Mouse (Mus musculus) frontal cortex, postnatal 25 days (tissue): ENCODE data around the gene Crygs.

Experiments
- DNase-seq, 2 experiments: peaks; one replicate each; pipeline ENCODE4 v3.0.0; 2022; ENCODE audit warnings: low spot score in 2 of 2

The Crygs gene

DNA sequence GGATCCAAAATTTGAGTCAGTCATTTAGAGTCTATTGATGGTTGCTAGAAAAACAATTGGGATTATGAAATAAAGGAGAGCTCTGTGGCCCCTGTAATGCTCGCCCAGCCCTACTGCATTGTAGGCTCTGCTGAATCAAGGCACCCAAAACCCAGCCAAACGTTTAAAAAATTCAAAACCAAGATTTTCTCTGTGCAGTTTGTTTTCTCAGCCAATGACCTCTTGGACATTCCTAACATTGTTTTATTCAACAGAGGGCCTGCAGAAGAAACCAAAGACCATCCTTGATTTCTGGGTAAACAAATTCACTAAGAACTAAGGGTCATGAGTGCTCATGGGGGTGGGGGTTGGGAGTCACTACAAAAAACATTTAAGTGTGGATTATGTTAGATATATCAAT, at the start of gene Crygs:
Gene Crygs, minus strand, starts transcription at position 101 of the 400 bp plus-strand sequence.
- no peak for DNase-seq

DNA sequence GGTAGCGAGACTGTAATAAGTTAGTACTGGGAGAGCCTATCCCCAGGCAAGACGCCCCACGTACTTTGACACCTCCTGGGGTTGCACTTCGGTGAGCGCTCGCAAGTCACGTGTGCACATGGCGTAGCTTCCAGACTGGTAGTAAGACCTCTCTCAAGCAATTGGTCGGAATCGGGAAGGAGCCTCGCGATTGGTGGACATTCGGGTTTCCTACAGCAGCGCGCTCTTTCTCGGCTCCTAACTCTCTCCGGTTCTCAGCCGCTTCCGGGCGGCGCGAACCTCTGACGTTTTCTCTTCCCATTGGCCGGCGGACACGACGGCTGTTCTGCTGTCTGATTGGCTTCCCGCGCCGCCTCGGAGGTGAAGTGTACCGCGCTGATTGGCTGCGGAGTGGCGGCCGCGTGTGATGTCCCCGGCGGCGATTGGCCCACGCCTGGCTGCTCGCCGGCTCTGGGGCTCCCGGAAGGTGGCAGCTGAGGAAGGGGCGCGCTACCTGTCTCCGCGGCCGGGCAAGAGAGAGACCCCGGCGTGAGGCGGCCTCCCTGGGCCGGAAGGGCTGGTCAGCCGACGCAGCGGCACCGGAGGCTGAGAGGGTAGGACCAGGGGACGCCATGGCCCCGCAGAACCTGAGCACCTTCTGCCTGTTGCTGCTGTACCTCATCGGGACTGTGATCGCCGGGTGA, 46.2 kb upstream of the Crygs start, which contains the start of the genes Tbccd1 and Dnajb11:
Gene Tbccd1, minus strand, starts transcription at position 239 of the 683 bp plus-strand sequence.
Gene Dnajb11, plus strand, starts transcription at position 415 of the 683 bp plus-strand sequence.
- peak; percentile 98 to 99 for DNase-seq

DNA sequence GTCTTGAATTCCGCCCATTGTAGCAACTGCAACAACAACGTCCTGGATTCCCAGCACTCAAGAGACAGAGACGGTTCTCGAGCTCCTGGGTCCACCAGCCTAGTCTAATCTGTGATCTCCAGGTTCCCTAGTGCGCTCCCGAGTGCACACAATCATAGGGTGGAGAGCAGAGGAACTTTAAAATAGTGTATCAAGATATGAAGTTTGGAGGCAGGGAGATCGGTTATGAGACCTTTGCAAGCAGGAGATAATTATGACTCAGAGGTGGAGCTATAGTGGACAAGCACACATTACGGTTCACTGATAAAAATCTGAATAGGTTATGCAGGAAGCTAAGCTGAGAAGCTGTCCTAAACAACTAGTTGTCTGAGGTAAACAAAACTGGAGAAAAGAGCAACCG, 45.4 kb upstream of the Crygs start:
- no peak for DNase-seq

DNA sequence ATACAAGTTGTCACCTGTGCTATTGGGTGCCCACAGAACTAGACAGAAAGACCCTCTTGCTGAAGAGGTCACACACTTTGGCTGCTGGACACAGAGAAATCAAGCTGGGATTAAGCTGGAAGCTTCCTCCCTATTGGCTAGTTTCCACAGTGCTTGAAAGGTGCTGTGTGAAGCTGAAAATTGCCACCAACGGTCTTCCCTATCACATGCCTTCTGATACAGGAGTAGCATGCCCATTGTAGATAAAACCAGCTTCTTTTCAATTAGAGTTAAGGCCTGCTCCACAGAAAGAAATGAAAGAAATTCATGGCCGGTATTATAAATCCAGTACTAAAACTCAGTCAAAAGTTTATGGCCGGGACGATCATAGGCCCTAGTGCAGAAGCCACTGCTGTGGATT, 41.3 kb upstream of the Crygs start:
- DNase-seq: no peak

DNA sequence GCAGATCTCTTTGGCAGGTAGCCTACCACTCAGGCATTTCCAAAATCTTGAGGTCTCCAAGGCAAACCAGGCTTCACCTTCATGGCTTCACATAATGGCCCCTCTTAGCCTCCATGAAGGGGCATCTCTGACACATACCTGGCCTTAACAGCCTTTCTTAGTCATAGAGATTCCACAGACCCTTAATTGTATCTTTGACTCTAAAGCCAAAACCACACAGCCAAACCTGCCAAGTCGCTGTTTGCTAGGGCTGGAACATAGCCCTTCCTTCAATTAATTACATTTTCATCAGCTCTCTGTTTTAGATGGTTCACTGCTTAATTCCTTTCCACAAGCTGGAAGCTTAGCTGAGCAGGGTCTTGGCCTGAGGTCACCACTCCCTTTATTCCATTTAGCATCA, 37.0 kb upstream of the Crygs start:
- no peak for DNase-seq

DNA sequence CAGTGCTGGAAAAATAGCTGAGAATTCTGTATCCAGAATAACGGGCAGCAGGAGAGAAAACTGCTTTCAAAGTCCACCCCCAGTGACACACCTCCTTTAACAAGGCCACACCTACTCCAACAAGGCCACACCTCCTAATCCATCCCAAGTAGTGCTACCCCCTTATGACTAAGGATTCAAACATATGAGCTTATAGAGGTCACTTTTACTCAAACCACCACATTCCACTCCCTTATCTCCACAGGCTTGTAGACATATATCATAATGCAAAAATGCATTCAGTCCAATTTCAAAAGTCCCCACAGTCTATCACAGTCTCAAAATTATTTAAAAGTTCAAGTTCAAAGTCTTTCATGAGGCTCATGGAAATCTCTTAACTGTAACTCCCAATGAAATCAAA, 36.3 kb upstream of the Crygs start:
- no peak for DNase-seq

DNA sequence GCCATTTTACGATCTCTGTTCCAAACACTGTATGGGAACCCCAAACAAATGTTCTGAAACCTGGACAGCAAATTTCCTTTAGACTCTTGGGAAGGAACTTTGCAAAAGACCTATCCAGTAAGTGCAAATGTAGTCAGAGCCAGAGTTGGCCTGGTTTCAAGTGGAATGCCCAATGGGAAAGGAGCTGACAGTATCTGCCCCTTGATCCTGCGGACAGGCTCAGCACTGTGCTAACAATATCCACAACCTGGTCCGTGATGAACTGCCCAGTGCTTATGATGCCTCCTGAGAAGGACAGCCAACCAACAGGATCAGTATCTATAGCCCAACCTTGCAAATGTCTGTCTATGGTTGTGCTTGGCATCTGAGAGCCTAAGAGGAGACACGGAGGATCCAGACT, 34.1 kb upstream of the Crygs start:
- no peak for DNase-seq

DNA sequence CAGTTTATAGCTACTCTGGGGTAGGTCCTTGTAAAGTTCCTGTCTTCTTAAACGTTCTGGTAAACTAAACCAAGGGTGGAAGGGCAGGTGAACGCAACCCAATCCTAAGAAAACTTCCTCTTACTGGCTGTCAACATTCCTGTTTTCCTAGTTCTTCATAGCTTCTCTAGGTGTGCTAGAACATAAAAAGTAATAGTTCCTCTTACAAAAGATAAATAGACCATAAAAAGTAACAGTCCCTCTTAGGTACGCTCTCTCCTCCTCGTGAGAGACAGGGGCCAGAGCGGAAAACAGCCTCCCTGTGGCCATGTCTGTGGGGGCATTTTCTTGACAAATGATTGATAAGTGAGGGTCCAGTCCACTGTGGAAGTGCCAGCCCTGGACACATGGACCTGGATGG, 33.5 kb upstream of the Crygs start:
- no peak for DNase-seq

DNA sequence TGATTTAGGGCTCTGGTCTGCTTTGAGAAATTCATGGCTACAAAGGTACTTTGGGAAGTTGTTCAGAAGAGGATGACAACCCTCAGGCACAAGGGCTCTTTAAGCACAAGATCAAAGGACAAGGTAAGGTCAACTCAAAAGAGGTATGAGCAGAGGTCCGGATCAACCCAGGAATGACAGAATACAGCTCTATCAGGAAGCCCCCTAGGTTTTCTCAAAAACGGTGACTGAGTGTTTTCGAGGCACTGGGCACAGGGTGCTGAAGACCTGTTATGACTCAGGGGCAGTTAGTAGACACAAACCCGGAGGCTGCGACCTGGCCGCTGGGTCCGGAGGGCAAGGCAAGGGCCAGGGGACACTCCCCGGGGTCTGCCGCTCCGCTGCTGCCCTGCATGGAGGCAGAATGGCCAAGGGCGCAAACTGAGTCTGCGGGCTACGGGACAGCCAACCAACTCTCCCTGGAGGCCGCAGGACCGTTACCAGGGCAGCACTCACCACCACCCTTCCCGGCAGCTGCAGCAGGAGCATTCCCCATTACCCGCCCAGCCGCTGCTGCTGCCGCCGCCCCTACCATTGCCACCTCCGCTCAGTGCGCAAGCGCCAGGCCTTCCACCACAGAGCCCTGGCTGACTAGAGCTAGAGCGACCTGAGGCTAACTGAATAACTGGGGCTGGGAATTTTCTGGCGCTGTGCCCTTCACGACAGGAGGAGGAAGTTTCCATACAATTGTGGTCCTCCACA, 32.9 kb upstream of the Crygs start:
- DNase-seq: peak; percentile 53 to 66

DNA sequence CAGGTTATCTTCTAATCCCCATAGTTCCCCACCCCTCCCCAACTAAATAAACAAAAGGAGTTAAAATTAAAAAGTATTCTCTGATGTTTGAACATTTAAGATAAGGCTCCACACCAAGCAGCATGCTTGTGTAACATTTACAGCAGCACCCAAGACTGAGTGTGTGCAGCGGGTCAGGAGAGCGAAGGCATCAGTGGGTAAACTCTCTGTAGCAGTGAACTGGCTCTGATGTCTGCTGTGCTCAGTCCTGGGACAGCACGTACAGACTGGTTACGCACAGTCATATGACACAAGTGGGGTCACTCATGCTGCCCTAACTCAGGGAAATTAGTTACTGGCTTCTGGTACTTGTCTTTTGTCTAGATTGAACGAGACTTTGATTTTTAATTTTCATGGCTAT, 31.5 kb upstream of the Crygs start:
- DNase-seq: no peak

DNA sequence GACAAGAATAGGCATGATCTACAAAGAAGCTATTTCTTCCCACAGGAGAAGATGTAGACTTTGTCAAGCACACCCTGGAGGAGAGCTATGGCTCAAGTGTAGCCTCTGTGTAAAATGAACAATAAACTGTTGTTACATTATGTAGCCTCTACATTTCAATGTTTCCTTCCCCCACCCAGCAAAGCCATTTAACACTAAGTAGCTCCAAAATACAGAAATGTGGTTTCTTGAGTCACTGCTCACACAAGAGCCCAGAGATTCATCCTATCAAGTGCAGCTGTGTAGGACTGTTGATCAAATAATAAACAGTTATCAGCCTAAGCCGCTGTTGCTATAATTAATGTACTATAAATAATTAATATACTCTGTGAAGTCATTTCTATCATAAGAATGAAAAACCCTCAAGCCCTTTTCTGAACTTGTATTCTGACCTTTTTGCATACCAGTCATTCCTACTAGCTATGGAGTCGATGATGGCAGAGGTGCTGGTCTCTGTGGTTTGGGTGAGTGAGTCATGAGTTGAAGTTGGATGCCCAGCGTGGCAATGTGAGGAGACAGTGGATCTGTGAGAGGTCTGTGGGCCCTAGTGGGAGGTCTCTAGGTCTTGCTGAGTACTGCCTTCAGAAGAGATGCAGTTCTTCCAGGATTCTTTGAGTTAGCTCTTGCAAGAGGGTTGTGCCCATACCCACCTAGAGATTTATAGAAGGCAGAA, 27.9 kb upstream of the Crygs start:
- DNase-seq: no peak

DNA sequence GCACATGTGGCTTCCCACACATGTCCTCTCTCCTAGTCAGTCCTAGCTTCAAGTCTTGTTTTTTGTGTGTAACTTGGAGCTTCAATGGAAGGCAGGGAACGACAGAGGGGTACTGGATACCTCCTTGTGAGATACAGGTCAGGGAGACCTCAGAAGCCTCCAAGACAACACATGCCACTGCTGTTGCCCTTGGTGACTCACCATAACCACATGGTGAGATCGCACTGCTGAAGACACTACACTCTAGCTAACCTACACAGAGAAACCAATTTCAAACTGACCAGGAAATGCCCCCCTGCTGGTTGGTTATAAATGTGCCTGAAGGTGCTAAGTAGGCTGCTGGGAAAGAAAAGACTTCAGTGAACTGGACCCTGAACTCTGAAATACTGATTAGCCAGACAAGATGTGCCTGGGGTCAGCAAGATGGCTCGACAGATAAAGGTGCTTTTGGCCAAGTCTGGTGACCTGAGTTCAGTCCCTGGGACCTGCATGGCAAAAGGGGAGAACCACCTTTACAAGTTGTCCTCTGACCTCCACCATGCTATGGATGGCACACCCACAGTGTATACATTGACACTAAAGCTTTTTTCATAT, 21.7 kb upstream of the Crygs start:
- no peak for DNase-seq

DNA sequence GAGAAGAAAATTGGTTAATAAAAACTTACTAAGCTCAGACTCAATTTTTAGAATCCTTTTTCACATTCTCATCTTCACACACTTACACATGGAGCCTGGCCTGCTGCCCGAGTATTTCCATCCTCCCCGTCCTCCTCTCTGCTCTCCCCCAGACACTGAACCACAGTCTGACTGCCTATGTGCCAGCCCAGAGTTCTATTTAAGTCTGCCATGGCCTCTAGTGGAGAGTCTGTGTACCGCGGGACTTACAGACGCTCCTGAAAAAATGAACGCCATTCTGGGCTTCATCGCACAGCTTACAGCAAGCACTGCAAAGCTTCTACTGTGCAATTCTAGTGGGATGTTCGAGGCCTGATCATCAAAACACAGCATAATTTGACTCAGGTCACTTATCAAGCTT, 9.4 kb upstream of the Crygs start:
- peak; percentile 10 to 37 for DNase-seq

DNA sequence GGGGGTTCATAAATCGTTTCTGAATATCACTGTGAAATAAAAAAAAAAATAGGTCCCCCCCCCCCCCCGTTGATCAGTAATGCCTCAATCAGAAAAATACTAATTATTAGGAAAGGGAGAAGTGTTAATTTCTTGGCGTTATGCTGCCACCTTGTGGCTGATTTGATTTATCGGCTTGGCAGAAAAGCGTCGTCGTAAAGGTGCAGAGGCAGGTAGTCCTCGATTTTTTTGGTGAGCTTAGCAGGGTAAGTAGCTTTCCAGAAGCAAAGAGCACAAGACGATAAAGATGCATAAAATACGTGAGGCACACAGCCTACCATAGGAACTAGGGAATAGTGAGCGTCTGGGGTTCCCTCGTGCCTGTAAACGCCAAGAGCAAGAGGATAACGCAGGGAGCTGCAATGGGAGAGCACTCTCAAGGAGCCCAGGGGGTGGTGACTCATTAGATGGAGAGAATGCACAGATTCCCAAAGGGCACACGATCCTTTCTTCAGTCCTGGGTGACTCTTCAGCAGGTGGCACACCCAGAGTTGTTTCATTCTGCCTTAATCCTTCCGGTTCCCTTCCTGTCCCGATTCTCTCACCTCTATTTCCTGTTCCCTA, 3.8 kb downstream of the Crygs start:
- peak; percentile 34 to 44 for DNase-seq

DNA sequence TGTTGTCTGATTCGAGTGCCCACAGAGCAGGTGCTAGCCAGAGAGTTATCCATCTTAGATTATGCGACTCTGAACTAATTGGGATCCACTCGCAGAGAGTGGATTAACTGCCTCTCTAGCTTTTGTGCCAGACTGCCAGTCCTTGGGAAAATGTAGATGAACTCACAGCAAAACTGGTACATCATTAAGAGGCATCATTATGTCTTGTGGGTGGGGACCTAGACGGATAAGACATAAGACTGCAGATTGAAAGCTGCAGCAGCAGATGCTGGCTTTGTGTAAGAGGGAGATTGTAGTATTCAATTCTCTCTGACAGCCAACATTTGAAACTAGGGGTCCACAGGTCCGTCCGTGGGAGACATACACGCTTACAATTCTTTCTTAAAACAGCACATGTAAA, 8.6 kb downstream of the Crygs start:
- no peak for DNase-seq

DNA sequence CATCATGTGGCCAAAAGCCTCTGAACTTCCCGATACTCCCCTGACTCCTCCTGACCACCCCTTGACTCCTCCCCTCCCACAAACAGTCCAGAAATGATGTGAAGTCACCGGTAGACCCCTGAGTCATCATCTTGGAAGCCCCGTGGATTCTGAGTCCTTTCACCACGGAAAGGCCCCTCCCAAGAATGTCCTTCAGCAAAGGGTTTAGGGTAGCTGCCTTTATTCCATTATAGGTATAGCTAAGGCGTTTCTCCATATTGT, 10.6 kb downstream of the Crygs start:
- no peak for DNase-seq

DNA sequence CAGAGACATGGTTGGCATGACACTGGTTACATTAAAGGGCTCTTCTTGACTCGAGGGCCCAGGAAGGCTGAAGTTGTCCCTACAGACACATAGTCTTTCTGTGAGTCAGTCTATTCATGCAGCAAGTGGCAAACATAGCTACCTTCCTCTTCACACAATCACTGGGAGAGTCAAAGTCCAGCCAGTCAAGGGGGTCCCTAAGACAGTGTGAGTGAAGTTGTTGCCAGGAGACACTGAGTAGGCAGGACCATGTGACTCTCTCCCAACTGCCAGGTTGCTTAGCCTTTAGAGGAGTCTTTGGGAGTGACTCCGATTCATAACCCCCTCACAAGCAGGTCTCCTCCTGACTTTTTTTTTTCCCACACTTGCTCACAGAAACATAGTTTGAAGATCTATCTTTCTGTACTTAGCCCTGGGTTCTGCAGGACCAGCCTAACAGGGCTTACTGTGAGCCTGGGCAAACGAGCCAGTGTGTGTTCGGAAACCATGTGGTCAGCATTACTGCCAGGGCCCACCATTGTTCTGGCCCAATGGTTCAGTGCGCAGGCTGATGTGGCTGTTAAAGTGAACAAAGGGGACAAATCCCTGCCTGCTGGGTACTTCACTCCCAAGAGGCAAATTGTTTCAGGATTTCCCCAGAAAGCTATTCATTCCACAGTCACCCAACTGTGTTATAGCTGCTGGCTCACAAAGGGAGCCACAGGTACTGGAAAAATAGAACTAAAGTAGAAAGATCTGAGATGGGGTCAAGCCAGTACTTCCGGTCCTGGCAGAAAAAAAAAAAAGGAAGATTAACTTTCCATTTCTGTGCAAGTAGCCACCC, 11.1 kb downstream of the Crygs start:
- no peak for DNase-seq

DNA sequence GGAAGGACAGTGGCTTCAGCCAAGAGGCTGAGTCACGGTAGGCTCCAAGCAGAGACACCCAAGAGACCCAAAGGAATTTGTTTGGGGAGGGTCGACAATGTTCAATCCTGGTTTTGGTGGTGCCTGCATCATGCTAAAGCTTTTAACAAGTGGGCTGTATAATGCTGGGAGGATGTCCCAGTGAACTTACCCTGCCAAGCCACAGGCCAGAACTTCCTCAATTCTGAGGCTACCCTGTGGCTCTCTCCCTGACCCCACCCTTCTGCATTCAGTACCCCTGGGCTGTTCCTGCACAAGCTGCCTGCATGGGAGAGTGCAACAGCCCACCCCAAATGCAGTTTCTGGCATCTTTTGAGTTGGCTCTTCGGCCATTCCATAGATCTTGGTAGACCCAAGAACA, 12.9 kb downstream of the Crygs start:
- DNase-seq: no peak

DNA sequence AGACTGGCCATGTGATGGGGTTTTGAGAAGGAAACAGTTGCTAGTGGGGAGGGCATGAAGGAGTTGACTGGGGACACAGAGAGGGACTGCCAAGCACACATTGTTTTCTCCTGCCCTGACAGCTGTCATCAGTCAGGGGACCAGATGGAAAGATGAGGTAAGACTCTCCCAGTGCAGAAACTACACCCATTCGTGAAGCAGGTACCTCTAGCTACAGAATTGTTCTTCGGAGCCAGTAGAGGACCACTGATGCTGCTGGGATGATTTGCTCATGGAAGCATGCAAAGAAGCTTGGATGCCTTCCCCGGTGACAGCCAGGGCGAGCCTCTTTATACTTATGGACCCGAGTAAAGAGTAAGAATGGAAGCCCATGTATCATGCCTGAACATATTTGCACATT, 13.9 kb downstream of the Crygs start:
- DNase-seq: no peak

DNA sequence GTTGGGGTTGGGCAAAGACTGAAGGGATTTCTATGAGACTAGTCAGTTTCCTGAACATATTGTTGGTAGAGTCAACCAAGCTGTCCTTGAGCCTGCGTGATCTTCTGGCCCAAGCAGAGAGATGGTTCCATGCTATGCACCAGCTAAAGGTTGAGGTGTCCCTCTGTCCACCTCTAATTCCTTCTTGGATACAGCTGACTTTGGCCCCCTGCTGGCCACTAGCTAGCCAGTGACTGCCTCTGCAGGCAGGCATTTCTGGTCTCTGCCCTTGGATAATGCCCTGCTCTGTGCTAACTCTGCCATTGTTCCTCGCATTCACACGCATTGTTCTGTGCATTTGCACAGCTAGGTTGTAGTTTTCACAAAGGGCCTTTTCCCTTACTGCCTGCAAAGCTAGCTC, 15.9 kb downstream of the Crygs start:
- no peak for DNase-seq

DNA sequence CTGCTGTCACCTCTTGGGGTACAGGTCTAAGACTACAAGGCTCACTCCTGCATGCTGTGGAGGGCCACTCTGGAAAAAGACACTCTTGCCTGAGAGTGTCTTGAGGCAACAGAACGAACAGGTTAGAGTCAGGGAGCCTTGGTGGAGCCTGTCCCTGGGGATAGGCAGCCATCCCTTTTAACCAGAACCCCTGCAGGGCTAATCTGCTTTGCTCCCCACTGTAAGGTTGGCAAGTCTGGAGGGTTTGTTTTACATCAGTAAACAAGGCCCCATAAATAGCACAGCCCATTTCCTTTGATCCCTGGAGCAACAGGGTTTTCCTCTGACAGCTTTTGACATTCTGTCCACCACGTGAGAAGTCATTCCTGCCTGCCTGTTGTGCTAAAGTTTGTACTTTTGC, 20.1 kb downstream of the Crygs start:
- no peak for DNase-seq
